Comparison of ENCODE assay signal across 22 mouse cellular contexts in genomic region chr4:59826381-59826780, GRCm38 (mm10). TPM values are rescaled to one million over a fixed set of nuclear protein-coding genes. Genes with fewer than 3 reads are reported as not detected.
DNase-seq lines count a peak whose midpoint lies in the region; ATAC-seq and TF ChIP-seq lines count a peak whose summit lies in the region.
"Had no signal": no experiment of that assay in that cellular context is flagged by ENCODE, and none has a peak within 500 bp of the region (broad histone marks: within the 10 kb centered on the region; RNA-seq: fewer than 3 reads in every experiment).

No protein-coding gene starts in this region.

- no peak overlapping the region for H3K4me3 ChIP-seq in layer of hippocampus, adult 2 months
- H3K4me3 ChIP-seq: embryonic facial prominence, embryonic 10.5 days; embryonic facial prominence, embryonic 15.5 days; forebrain, embryonic 12.5 days; heart, embryonic 15.5 days; kidney, embryonic 15.5 days; limb, embryonic 13.5 days; midbrain, embryonic 15.5 days had no signal

- no peak for ATAC-seq in megakaryocyte progenitor cell, adult 5-6 weeks (replicated peaks; ENCODE audit: poor library complexity)
- ATAC-seq: CD4-positive, CD25-positive, alpha-beta regulatory T cell, adult 4 months; intestine, postnatal 0 days; midbrain, embryonic 15.5 days had no signal

- TF ChIP-seq CTCF in layer of hippocampus, adult 2 months (conservative IDR thresholded peaks at IDR 0.05), result no peak

- DNase-seq in layer of hippocampus, adult 2 months (ENCODE audit: low spot score in 2 of 2), result no peak
- DNase-seq in layer of hippocampus, postnatal 36 days, result no peak
- peak; percentile 79 for DNase-seq in cerebellum, adult 11 months
- peak; percentile 76 for DNase-seq in cerebellum, adult 8-10 months
- DNase-seq in cerebellum, postnatal 25 days, result peak; percentile 84 to 86
- DNase-seq in adrenal gland, postnatal 4 days (ENCODE audit: low spot score in 2 of 2), result no peak
- DNase-seq: adrenal gland, postnatal 14 days; gastrocnemius, postnatal 14 days; kidney, postnatal 4 days; right cerebral cortex, postnatal 25 days; thymus, postnatal 36 days had no signal

- peak overlapping the region; percentile 73 for H3K27ac ChIP-seq in layer of hippocampus, adult 2 months
- H3K27ac ChIP-seq: embryonic facial prominence, embryonic 10.5 days; embryonic facial prominence, embryonic 15.5 days; forebrain, embryonic 12.5 days; heart, embryonic 15.5 days; kidney, embryonic 15.5 days; limb, embryonic 13.5 days; macrophage; midbrain, embryonic 15.5 days had no signal

RNA-seq across cellular contexts. Expression of gene Snx30, which starts 20.7 kb away (rescaled TPM):
- 10 to 100 TPM; 40.3 to 44.6 TPM for total RNA-seq in layer of hippocampus, adult 2 months (2021)
- 10 to 100 TPM; 44.9 to 46.0 TPM for total RNA-seq in layer of hippocampus, postnatal 36 days (2021)
- total RNA-seq in megakaryocyte progenitor cell, adult 5-6 weeks (2015), result 13.0 and 16.1 TPM in 2 replicates
- total RNA-seq in megakaryocyte progenitor cell, adult 5-6 weeks (2017), result 17.9 and 23.8 TPM in 2 replicates
- 10 to 100 TPM; 13.2 to 14.0 TPM for total RNA-seq in adrenal gland, postnatal 4 days (2021)

RNA-seq across cellular contexts. Expression of gene Inip, which starts 25.0 kb away (rescaled TPM):
- 10 to 100 TPM; 23.6 to 25.6 TPM for total RNA-seq in layer of hippocampus, adult 2 months (2021)
- 10 to 100 TPM; 24.1 to 26.4 TPM for total RNA-seq in layer of hippocampus, postnatal 36 days (2021)
- 54.2 and 65.5 TPM in 2 replicates for total RNA-seq in megakaryocyte progenitor cell, adult 5-6 weeks (2015)
- total RNA-seq in megakaryocyte progenitor cell, adult 5-6 weeks (2017), result 70.2 and 70.8 TPM in 2 replicates
- total RNA-seq in adrenal gland, postnatal 4 days (2021), result 10 to 100 TPM; 21.8 to 24.1 TPM

Comparison
In these comparisons a context has a peak if more than half of its experiments do, and no peak if none do; other contexts are left out.
1. DNase-seq: peak in cerebellum, adult 11 months (single experiment), cerebellum, adult 8-10 months (single experiment) and cerebellum, postnatal 25 days (2 of 2); none in layer of hippocampus, adult 2 months (0 of 2), layer of hippocampus, postnatal 36 days (0 of 2) and adrenal gland, postnatal 4 days (0 of 2).